Mouse (Mus musculus): ENCODE results near the gene Sec23b. TPM values are rescaled to one million over a fixed set of nuclear protein-coding genes. Genes with fewer than 3 reads are reported as not detected.

The Sec23b gene
- polyA plus RNA-seq, 1 experiment from 2014 or later: 103 TPM

GRCm38 (mm10) chr2:144633551-144633950 is 77.5 kb downstream of the Sec23b start:
- Histone ChIP-seq H3K4me3 (ENCODE audit: low read depth, low read length) (no peak overlapping the region), H3K9me3 (ENCODE audit: control insufficient read depth, low read length) (no peaks in the 10 kb centered on the region), H3K27ac (replicated peaks; ENCODE audit: low read depth, low read length) (no peak overlapping the region), H3K4me2 (ENCODE audit: low read depth, severe bottlenecking) (no peak overlapping the region), H3K4me1 (ENCODE audit: control insufficient read depth, insufficient read depth, low read length) (no peaks in the 10 kb centered on the region), H3K36me3 (ENCODE audit: control insufficient read depth, insufficient read depth, low read length) (no peaks in the 10 kb centered on the region), H3K27me3 (ENCODE audit: control insufficient read depth, insufficient read depth, low read length) (no peaks in the 10 kb centered on the region), H3K9ac (ENCODE audit: low read length) (no peak overlapping the region)
- ATAC-seq (ENCODE audit: insufficient number of reproducible peaks, low FRiP score, low TSS enrichment, low read depth) (no peak), DNase-seq (ENCODE audit: low spot score) (no peak)
- 80% methylated on average over 2 of the region's 2 CpGs for WGBS

- DNase-seq (ENCODE audit: low spot score): no peak
- H3K4me2 ChIP-seq (ENCODE audit: low read depth, severe bottlenecking): no peak overlapping the region
- H3K9me3 ChIP-seq (ENCODE audit: control insufficient read depth, low read length): no peaks in the 10 kb centered on the region
- no peak overlapping the region for H3K27ac ChIP-seq (replicated peaks; ENCODE audit: low read depth, low read length)
- WGBS: 78% methylated on average over 5 of the region's 5 CpGs
- no peaks in the 10 kb centered on the region for H3K4me1 ChIP-seq (ENCODE audit: control insufficient read depth, insufficient read depth, low read length)
- no peaks in the 10 kb centered on the region for H3K27me3 ChIP-seq (ENCODE audit: control insufficient read depth, insufficient read depth, low read length)
- no peak for ATAC-seq (ENCODE audit: insufficient number of reproducible peaks, low FRiP score, low TSS enrichment, low read depth)
- H3K9ac ChIP-seq (ENCODE audit: low read length): no peak overlapping the region
- no peak overlapping the region for H3K4me3 ChIP-seq (ENCODE audit: low read depth, low read length)
- no peaks in the 10 kb centered on the region for H3K36me3 ChIP-seq (ENCODE audit: control insufficient read depth, insufficient read depth, low read length)
These were observed 78.2 kb downstream of the Sec23b start for GRCm38 (mm10) chr2:144634231-144634630.

GRCm38 (mm10) chr2:144634729-144635128 is 78.7 kb downstream of the Sec23b start:
- Histone ChIP-seq H3K4me3 (ENCODE audit: low read depth, low read length) (no peak overlapping the region), H3K9me3 (ENCODE audit: control insufficient read depth, low read length) (no peaks in the 10 kb centered on the region), H3K4me2 (ENCODE audit: low read depth, severe bottlenecking) (no peak overlapping the region), H3K4me1 (ENCODE audit: control insufficient read depth, insufficient read depth, low read length) (no peaks in the 10 kb centered on the region), H3K36me3 (ENCODE audit: control insufficient read depth, insufficient read depth, low read length) (no peaks in the 10 kb centered on the region), H3K27ac (replicated peaks; ENCODE audit: low read depth, low read length) (no peak overlapping the region), H3K27me3 (ENCODE audit: control insufficient read depth, insufficient read depth, low read length) (no peaks in the 10 kb centered on the region), H3K9ac (ENCODE audit: low read length) (no peak overlapping the region)
- DNase-seq (ENCODE audit: low spot score) (no peak), ATAC-seq (ENCODE audit: insufficient number of reproducible peaks, low FRiP score, low TSS enrichment, low read depth) (no peak)
- 83% methylated on average over 2 of the region's 2 CpGs for WGBS

GRCm38 (mm10) chr2:144635644-144636320 is 79.8 kb downstream of the Sec23b start:
- DNase-seq (ENCODE audit: low spot score) (peak; percentile 77), ATAC-seq (ENCODE audit: insufficient number of reproducible peaks, low FRiP score, low TSS enrichment, low read depth) (peak; percentile 64; the same call in 1 of the 2 replicates)
- no peak overlapping the region for H3K27ac ChIP-seq (replicated peaks; ENCODE audit: low read depth, low read length)
- no peak overlapping the region for H3K4me2 ChIP-seq (ENCODE audit: low read depth, severe bottlenecking)
- no peaks in the 10 kb centered on the region for H3K4me1 ChIP-seq (ENCODE audit: control insufficient read depth, insufficient read depth, low read length)
- no peak overlapping the region for H3K4me3 ChIP-seq (ENCODE audit: low read depth, low read length)
- H3K9ac ChIP-seq (ENCODE audit: low read length): no peak overlapping the region
- H3K9me3 ChIP-seq (ENCODE audit: control insufficient read depth, low read length): no peaks in the 10 kb centered on the region
- 23% methylated on average over 5 of the region's 5 CpGs for WGBS
- H3K36me3 ChIP-seq (ENCODE audit: control insufficient read depth, insufficient read depth, low read length): no peaks in the 10 kb centered on the region
- H3K27me3 ChIP-seq (ENCODE audit: control insufficient read depth, insufficient read depth, low read length): no peaks in the 10 kb centered on the region

GRCm38 (mm10) chr2:144637204-144637603 is 81.2 kb downstream of the Sec23b start:
- DNase-seq (ENCODE audit: low spot score): no peak
- no peak overlapping the region for H3K9ac ChIP-seq (ENCODE audit: low read length)
- H3K27ac ChIP-seq (replicated peaks; ENCODE audit: low read depth, low read length): no peak overlapping the region
- ATAC-seq (ENCODE audit: insufficient number of reproducible peaks, low FRiP score, low TSS enrichment, low read depth): no peak
- H3K4me2 ChIP-seq (ENCODE audit: low read depth, severe bottlenecking): no peak overlapping the region
- no peaks in the 10 kb centered on the region for H3K27me3 ChIP-seq (ENCODE audit: control insufficient read depth, insufficient read depth, low read length)
- no peaks in the 10 kb centered on the region for H3K4me1 ChIP-seq (ENCODE audit: control insufficient read depth, insufficient read depth, low read length)
- H3K4me3 ChIP-seq (ENCODE audit: low read depth, low read length): no peak overlapping the region
- no peaks in the 10 kb centered on the region for H3K36me3 ChIP-seq (ENCODE audit: control insufficient read depth, insufficient read depth, low read length)
- WGBS: 90% methylated on average over 4 of the region's 4 CpGs
- H3K9me3 ChIP-seq (ENCODE audit: control insufficient read depth, low read length): no peaks in the 10 kb centered on the region

- Histone ChIP-seq H3K27me3 (ENCODE audit: control insufficient read depth, insufficient read depth, low read length) (no peaks in the 10 kb centered on the region), H3K9ac (ENCODE audit: low read length) (no peak overlapping the region), H3K9me3 (ENCODE audit: control insufficient read depth, low read length) (no peaks in the 10 kb centered on the region), H3K27ac (replicated peaks; ENCODE audit: low read depth, low read length) (no peak overlapping the region), H3K4me3 (ENCODE audit: low read depth, low read length) (no peak overlapping the region), H3K4me2 (ENCODE audit: low read depth, severe bottlenecking) (no peak overlapping the region), H3K36me3 (ENCODE audit: control insufficient read depth, insufficient read depth, low read length) (no peaks in the 10 kb centered on the region), H3K4me1 (ENCODE audit: control insufficient read depth, insufficient read depth, low read length) (no peaks in the 10 kb centered on the region)
- ATAC-seq (ENCODE audit: insufficient number of reproducible peaks, low FRiP score, low TSS enrichment, low read depth): no peak
- WGBS: 88% methylated on average over 12 of the region's 12 CpGs
- no peak for DNase-seq (ENCODE audit: low spot score)
These were observed 81.8 kb downstream of the Sec23b start for GRCm38 (mm10) chr2:144637671-144638395.

- Histone ChIP-seq H3K9ac (ENCODE audit: low read length) (no peak overlapping the region), H3K27me3 (ENCODE audit: control insufficient read depth, insufficient read depth, low read length) (no peaks in the 10 kb centered on the region), H3K27ac (replicated peaks; ENCODE audit: low read depth, low read length) (no peak overlapping the region), H3K4me2 (ENCODE audit: low read depth, severe bottlenecking) (no peak overlapping the region), H3K4me3 (ENCODE audit: low read depth, low read length) (no peak overlapping the region), H3K36me3 (ENCODE audit: control insufficient read depth, insufficient read depth, low read length) (no peaks in the 10 kb centered on the region), H3K4me1 (ENCODE audit: control insufficient read depth, insufficient read depth, low read length) (no peaks in the 10 kb centered on the region), H3K9me3 (ENCODE audit: control insufficient read depth, low read length) (no peaks in the 10 kb centered on the region)
- DNase-seq (ENCODE audit: low spot score): peak; percentile 39
- 78% methylated on average over 4 of the region's 4 CpGs for WGBS
- no peak for ATAC-seq (ENCODE audit: insufficient number of reproducible peaks, low FRiP score, low TSS enrichment, low read depth)
These were observed 82.7 kb downstream of the Sec23b start for GRCm38 (mm10) chr2:144638719-144639118.

- H3K9ac ChIP-seq (ENCODE audit: low read length): no peak overlapping the region
- H3K4me3 ChIP-seq (ENCODE audit: low read depth, low read length): no peak overlapping the region
- DNase-seq (ENCODE audit: low spot score): no peak
- no peak overlapping the region for H3K27ac ChIP-seq (replicated peaks; ENCODE audit: low read depth, low read length)
- ATAC-seq (ENCODE audit: insufficient number of reproducible peaks, low FRiP score, low TSS enrichment, low read depth): no peak
- no peaks in the 10 kb centered on the region for H3K36me3 ChIP-seq (ENCODE audit: control insufficient read depth, insufficient read depth, low read length)
- WGBS: 80% methylated on average over 7 of the region's 7 CpGs
- no peak overlapping the region for H3K4me2 ChIP-seq (ENCODE audit: low read depth, severe bottlenecking)
- H3K9me3 ChIP-seq (ENCODE audit: control insufficient read depth, low read length): no peaks in the 10 kb centered on the region
- H3K4me1 ChIP-seq (ENCODE audit: control insufficient read depth, insufficient read depth, low read length): no peaks in the 10 kb centered on the region
- no peaks in the 10 kb centered on the region for H3K27me3 ChIP-seq (ENCODE audit: control insufficient read depth, insufficient read depth, low read length)
These were observed 84.1 kb downstream of the Sec23b start for GRCm38 (mm10) chr2:144640101-144640500.
